Mouse (Mus musculus) c-Kit-negative CD71-positive TER-119-positive erythroid progenitor cells, embryonic 14.5 days (primary cell): ENCODE measurements around the gene Sin3a.
A peak's percentile ranks its signal among the peaks of the same experiment; 100 is the strongest.

Source experiments
- DNase-seq: peaks from one replicate; pipeline ENCODE4 v3.0.0-alpha.2; 2013; ENCODE audit warnings: low read depth, low spot score

The Sin3a gene

DNA sequence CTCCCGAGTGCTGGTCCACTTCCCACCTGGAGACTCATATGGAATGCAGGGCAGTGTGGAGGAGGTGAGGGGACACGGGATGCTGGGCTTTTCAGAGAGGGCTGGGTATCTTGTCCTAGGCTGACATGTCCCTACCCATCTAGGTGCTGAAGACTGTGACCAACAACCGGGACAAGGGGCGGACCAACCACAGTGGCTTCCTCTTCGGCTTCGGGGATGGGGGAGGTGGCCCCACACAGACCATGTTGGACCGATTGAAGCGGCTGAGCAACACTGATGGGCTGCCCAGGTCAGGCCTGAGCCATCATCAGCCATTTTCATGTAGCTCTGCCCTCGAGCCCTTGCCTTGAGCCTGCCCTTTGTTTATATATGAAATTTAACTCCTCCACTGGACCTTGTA, 65.9 kb downstream of the Sin3a start:
- DNase-seq, result no peak

- no peak for DNase-seq
These were observed 66.7 kb downstream of the Sin3a start for GRCm38 (mm10) chr9:57138507-57138906.

- no peak for DNase-seq
These were observed 67.3 kb downstream of the Sin3a start for GRCm38 (mm10) chr9:57139110-57139509.

GRCm38 (mm10) chr9:57139571-57139970, 67.7 kb downstream of the Sin3a start:
- DNase-seq, result no peak

DNA sequence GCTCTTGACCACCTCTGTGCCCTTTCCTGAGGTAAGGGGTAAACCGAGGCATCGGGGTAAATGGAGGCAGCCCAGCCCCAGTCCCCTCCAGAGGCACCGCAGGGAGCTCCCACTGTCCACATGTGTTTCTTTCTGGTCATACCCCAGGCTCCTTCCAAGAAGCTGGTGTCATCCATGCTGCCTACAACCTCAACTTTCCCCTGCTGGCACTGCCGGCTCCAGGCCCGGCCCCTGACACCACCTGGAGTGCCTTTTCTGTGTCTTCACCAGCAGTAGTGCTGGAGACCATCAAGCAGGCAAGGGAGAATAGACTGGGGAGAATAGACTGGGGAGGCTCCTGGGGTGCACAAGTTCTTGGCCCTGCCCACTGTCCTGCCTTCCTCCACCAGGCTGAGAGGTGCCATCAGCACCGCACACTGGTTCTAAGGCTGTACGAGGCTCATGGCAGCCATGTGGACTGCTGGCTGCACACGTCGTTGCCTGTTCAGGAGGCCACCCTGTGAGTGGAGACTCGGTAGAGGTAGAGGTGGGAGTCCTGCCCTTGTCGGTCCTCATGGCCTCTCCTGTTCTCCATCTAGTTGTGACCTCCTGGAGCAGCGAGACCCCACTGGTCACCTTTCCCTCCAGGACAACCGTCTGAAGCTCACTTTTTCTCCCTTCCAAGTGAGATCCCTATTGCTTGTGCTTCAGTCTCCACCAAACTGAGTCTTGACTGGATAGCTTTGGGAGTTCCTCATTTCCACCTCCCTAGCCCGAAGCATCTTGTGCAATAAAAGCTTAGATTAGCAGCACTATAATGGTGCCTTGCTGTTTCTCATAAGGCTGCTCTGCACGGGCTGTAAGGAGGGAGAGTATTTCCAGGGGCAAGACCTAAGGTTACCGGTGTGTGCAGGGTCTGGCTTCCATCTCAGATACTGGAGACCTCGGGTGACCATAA, 69.8 kb downstream of the Sin3a start:
- DNase-seq, result no peak

DNA sequence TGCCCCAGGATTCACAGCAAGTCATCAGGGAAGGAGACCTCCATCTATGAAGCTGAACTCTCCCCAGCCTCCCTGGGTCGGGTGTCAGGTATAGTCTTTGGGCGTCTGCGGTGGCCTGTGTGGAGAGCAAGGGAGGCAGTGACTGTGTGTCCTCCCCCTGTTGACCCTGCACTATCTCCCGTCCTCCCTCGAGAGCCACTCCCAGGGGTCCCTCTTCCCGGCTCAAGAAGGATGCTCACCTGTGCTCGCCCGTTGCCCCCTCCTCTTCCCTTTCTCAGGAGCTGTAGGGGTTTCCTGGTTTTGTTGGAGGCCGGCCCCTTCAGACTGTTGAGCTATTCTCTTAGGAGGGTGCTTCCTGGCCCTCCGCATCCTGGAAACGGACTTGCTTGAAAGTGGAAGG, 71.4 kb downstream of the Sin3a start:
- no peak for DNase-seq

- DNase-seq, result no peak
These were observed 73.0 kb downstream of the Sin3a start for GRCm38 (mm10) chr9:57144830-57145229.

- no peak for DNase-seq
These were observed 74.7 kb downstream of the Sin3a start for GRCm38 (mm10) chr9:57146451-57147066.

GRCm38 (mm10) chr9:57147205-57148143, 75.6 kb downstream of the Sin3a start:
- no peak for DNase-seq

DNA sequence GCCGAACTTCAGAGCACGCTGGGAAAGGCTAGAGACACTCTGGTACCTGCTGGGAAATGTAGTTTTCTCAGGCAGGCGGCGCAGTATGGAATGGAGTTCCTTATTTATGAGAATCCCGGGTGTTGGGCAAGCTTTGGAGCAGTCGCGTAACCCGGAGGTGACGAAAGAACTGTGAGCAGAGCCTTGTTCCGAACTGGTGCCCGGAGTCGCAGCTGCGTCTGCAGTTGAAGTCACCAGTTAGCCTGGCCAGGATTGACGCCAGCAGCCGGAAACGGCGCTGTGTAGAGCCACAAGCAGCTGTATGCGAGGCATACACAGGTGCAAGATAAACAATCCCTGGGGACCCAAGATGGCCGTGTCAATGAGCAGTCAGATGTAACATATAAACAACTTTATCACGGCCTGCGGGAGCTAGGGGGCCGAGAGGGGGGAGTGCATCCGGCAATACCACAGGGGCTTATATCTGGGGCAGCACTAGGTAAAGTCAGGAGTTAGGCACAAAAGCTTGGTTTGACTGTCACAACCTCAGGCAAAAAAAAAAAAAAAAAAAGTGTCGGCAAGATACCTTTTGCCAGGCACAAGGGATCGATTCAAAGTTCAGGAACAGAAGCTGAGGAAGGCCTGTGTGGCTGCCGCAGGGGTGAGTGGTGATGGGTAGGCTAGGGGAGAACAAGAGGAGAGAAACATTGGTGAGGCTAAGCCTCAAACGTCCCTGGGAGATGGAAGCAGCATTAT, 76.5 kb downstream of the Sin3a start, which contains the start of gene Neil1:
Gene Neil1 (minus strand): TSS at position 162 of the 735 bp plus-strand sequence.
- DNase-seq, result no peak

DNA sequence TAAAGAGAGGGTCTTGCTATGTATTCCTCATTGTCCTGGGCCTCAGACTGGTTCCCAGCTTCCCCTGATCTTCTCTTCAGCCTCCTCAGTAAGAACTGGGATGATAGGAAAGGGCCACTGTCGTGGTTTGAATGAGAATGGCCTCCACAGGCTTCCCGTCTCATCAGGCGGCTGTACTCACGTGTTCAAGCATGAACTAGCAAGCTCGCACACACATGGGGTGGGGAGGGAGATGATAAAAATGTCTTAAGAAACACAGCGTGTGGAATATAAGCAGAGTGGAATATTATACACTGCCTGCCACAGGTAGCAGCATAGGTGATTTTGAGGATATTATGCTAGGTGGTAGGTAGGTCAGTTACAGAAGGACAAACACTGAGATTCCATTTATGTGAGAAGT, 77.2 kb downstream of the Sin3a start:
- no peak for DNase-seq

GRCm38 (mm10) chr9:57150192-57150591, 78.4 kb downstream of the Sin3a start:
- DNase-seq, result no peak

- DNase-seq, result no peak
These were observed 80.5 kb downstream of the Sin3a start for GRCm38 (mm10) chr9:57152331-57152730.

DNA sequence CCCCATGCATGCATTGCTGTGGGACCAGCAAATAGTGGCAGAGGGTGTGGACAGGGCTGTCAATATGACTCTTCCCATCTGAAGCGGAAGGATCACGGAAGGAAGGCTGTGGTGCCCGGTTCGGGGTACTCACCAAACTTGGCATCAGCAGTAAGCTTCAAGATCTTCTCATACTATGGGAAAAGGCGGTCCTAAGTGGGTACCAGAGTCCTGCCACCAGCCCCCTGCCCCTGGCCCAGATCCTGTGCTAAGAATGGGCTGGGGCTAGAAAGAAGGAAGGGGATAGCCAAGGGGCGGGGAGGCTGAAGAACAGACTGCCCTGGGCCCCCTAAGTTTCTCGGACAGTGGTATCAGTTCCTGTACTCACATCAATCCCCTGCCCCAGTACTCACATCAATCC, 84.5 kb downstream of the Sin3a start:
- no peak for DNase-seq

- no peak for DNase-seq
These were observed 85.0 kb downstream of the Sin3a start for GRCm38 (mm10) chr9:57156823-57157222.

- DNase-seq, result no peak
These were observed 85.7 kb downstream of the Sin3a start for GRCm38 (mm10) chr9:57157499-57157898.

- peak; percentile 67 for DNase-seq
These were observed 86.2 kb downstream of the Sin3a start, which contains the start of gene Commd4 for GRCm38 (mm10) chr9:57158013-57158470. Gene Commd4 (minus strand): TSS chr9:57158331.

- no peak for DNase-seq
These were observed 86.7 kb downstream of the Sin3a start for GRCm38 (mm10) chr9:57158506-57158905.

DNA sequence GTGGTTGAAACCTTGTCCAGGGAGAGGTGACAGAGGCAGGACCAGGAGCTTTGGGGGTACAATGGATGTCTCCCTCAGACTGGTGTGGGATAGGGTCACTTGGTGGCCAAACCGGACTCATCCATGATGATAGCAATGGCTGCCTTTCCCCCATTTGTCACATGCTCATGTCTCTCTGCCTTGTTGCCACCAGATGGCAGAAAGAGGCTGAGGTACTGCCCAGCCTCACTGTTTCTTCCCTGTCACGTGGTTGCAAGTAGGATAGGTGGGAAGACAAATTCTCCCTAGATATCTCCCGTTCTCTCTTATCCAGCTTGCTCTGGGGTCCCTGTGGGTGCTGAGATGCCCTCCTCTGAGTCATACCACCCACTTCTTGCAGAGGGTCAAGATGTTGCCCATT, 90.7 kb downstream of the Sin3a start:
- no peak for DNase-seq

DNA sequence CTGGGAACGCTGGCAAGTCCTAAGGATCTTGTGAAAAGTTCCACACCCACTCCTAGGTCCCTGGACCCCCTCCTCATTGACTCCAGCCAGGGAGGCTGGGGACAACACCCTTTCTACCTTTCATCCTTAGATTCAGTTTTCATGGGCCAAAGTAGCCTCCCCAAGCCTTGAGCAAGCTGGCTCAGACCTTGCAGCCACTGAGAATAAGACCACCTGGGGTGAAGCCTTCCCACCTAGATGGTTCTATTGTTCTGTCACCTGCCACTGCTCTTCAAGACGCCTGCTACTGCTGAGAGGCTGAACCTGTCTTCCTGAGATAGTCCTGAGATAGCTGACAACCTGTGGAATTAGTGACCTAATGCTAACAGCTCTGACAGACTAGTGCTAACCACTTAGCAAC, 91.3 kb downstream of the Sin3a start:
- no peak for DNase-seq

GRCm38 (mm10) chr9:57166173-57166572, 94.3 kb downstream of the Sin3a start:
- no peak for DNase-seq
